Mouse (Mus musculus): ENCODE measurements around the gene Ercc4. TPM values are rescaled to one million over a fixed set of nuclear protein-coding genes. Genes with fewer than 3 reads are reported as not detected.

Ercc4 gene
- polyA plus RNA-seq, 2 experiments = 3.1 TPM

- peaks cover 8% of the 10 kb centered on the region for H3K36me3 ChIP-seq (replicated peaks; ENCODE audit: control insufficient read depth, insufficient read depth, low read depth)
- H3K4me3 ChIP-seq (ENCODE audit: insufficient read depth in 1 of 2, low read depth in 2 of 2, low read length in 2 of 2) = no peak overlapping the region
- ATAC-seq (ENCODE audit: insufficient read depth) (no peak), DNase-seq (ENCODE audit: low read depth in 3 of 3, low spot score in 3 of 3) (no peak)
- no peaks in the 10 kb centered on the region for H3K9me3 ChIP-seq (ENCODE audit: control insufficient read depth, low read length)
- H3K27me3 ChIP-seq (ENCODE audit: control insufficient read depth, insufficient read depth, low read length) = no peaks in the 10 kb centered on the region
- WGBS (ENCODE audit: insufficient replicate concordance) = 80% methylated on average over 7 of the region's 7 CpGs
- H3K4me2 ChIP-seq (ENCODE audit: low read depth) = no peak overlapping the region
- H3K4me1 ChIP-seq (replicated peaks; ENCODE audit: control insufficient read depth in 2 of 2, insufficient read depth in 2 of 2, low read length in 1 of 2) = no peaks in the 10 kb centered on the region
- H3K9ac ChIP-seq (replicated peaks) = no peak overlapping the region
- no peak overlapping the region for H3K27ac ChIP-seq
- TF ChIP-seq CTCF (IDR thresholded peaks at IDR 0.05; ENCODE audit: low read depth) (no peak), EP300 (IDR thresholded peaks at IDR 0.05; ENCODE audit: low read depth) (no peak)
Measured at GRCm38 (mm10) chr16:13117967-13118430, 8.5 kb downstream of the Ercc4 start.

DNA sequence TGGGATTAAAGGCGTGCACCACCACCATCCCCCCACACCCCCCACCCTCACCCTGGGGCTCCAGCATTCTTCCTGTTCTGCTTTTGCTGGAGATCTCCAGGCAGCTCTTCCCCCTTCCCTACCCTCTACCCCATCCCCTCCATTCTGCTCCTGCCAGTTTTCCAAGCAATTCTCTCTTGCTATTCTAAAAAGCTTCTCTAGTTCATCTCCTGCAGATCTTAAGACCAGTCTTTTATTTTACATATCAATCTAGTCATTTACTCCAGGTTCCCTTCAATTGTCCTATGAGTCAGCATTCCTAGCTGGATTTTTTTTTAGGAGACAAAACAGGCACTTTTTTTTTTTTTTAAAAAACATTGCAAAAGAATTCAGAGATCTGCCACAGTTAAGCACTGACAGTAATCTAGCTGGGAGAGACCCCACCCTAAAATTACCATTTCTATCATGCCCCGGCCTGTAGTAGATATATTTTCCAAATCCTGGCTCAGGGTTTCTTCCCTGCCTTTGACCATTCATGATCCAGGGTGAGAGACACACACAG is 9.3 kb downstream of the Ercc4 start:
- DNase-seq (ENCODE audit: low read depth in 3 of 3, low spot score in 3 of 3) (no peak), ATAC-seq (ENCODE audit: insufficient read depth) (no peak)
- H3K4me1 ChIP-seq (replicated peaks; ENCODE audit: control insufficient read depth in 2 of 2, insufficient read depth in 2 of 2, low read length in 1 of 2) = no peaks in the 10 kb centered on the region
- H3K27ac ChIP-seq = no peak overlapping the region
- H3K9ac ChIP-seq (replicated peaks) = no peak overlapping the region
- H3K9me3 ChIP-seq (ENCODE audit: control insufficient read depth, low read length) = no peaks in the 10 kb centered on the region
- H3K4me2 ChIP-seq (ENCODE audit: low read depth) = no peak overlapping the region
- TF ChIP-seq EP300 (IDR thresholded peaks at IDR 0.05; ENCODE audit: low read depth) = no peak
- TF ChIP-seq CTCF (IDR thresholded peaks at IDR 0.05; ENCODE audit: low read depth) = no peak
- no peaks in the 10 kb centered on the region for H3K27me3 ChIP-seq (ENCODE audit: control insufficient read depth, insufficient read depth, low read length)
- WGBS (ENCODE audit: insufficient replicate concordance) = 69% methylated on average over 2 of the region's 2 CpGs
- no peak overlapping the region for H3K4me3 ChIP-seq (ENCODE audit: insufficient read depth in 1 of 2, low read depth in 2 of 2, low read length in 2 of 2)
- peaks cover under 1% of the 10 kb centered on the region; the same call in 1 of the 2 replicates for H3K36me3 ChIP-seq (replicated peaks; ENCODE audit: control insufficient read depth, insufficient read depth, low read depth)

DNA sequence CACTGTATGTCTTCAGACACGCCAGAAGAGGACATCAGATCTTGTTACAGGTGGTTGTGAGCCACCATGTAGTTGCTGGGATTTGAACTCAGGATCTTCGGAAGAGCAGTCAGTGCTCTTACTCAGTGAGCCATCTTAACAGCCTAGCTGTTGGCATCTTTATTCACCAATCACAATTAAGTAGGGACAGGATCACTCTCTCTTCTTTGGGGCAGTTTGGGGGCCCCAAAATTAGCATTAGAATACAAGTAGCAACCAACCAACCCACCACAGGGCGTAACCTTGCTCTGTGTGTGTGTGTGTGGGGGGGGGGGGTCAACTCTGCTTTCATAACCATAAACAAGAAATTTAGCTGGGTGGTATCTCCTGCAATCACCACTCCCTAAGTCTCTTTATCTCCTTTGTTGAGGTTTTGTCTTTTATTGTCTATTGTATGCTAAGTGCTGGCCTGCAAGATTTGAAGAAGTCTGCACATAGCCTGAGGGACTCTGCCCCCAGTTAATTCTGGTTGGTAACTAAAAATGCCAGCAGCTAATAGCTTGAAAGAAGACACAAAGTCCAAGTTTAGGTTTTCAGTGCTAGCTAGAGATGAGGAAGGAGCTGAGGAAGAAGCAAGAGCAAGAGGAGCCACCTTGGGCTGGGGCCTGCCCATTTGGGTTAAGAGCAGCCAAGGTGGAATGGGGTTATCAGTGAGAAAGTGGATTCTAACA is 10.3 kb downstream of the Ercc4 start:
- TF ChIP-seq EP300 (IDR thresholded peaks at IDR 0.05; ENCODE audit: low read depth) (no peak), CTCF (IDR thresholded peaks at IDR 0.05; ENCODE audit: low read depth) (no peak)
- Histone ChIP-seq H3K4me3 (ENCODE audit: insufficient read depth in 1 of 2, low read depth in 2 of 2, low read length in 2 of 2) (no peak overlapping the region), H3K4me1 (replicated peaks; ENCODE audit: control insufficient read depth in 2 of 2, insufficient read depth in 2 of 2, low read length in 1 of 2) (no peaks in the 10 kb centered on the region), H3K27ac (no peak overlapping the region), H3K36me3 (replicated peaks; ENCODE audit: control insufficient read depth, insufficient read depth, low read depth) (peaks cover 2% of the 10 kb centered on the region; the same call in 1 of the 2 replicates), H3K9me3 (ENCODE audit: control insufficient read depth, low read length) (no peaks in the 10 kb centered on the region), H3K27me3 (ENCODE audit: control insufficient read depth, insufficient read depth, low read length) (no peaks in the 10 kb centered on the region), H3K4me2 (ENCODE audit: low read depth) (no peak overlapping the region), H3K9ac (replicated peaks) (no peak overlapping the region)
- 72% methylated on average over 3 of the region's 3 CpGs for WGBS (ENCODE audit: insufficient replicate concordance)
- ATAC-seq (ENCODE audit: insufficient read depth) = no peak
- DNase-seq (ENCODE audit: low read depth in 3 of 3, low spot score in 3 of 3) = no peak

GRCm38 (mm10) chr16:13125357-13125756 is 15.9 kb downstream of the Ercc4 start:
- Histone ChIP-seq H3K9me3 (ENCODE audit: control insufficient read depth, low read length) (no peaks in the 10 kb centered on the region), H3K27me3 (ENCODE audit: control insufficient read depth, insufficient read depth, low read length) (no peaks in the 10 kb centered on the region), H3K36me3 (replicated peaks; ENCODE audit: control insufficient read depth, insufficient read depth, low read depth) (peaks cover 9% of the 10 kb centered on the region), H3K27ac (no peak overlapping the region), H3K4me1 (replicated peaks; ENCODE audit: control insufficient read depth in 2 of 2, insufficient read depth in 2 of 2, low read length in 1 of 2) (no peaks in the 10 kb centered on the region), H3K4me3 (ENCODE audit: insufficient read depth in 1 of 2, low read depth in 2 of 2, low read length in 2 of 2) (no peak overlapping the region), H3K9ac (replicated peaks) (no peak overlapping the region), H3K4me2 (ENCODE audit: low read depth) (no peak overlapping the region)
- 86% methylated on average over 8 of the region's 8 CpGs for WGBS (ENCODE audit: insufficient replicate concordance)
- TF ChIP-seq CTCF (IDR thresholded peaks at IDR 0.05; ENCODE audit: low read depth) = no peak
- TF ChIP-seq EP300 (IDR thresholded peaks at IDR 0.05; ENCODE audit: low read depth) = no peak
- DNase-seq (ENCODE audit: low read depth in 3 of 3, low spot score in 3 of 3) = no peak
- ATAC-seq (ENCODE audit: insufficient read depth) = no peak

- no peak overlapping the region for H3K27ac ChIP-seq
- H3K9me3 ChIP-seq (ENCODE audit: control insufficient read depth, low read length) = no peaks in the 10 kb centered on the region
- ATAC-seq (ENCODE audit: insufficient read depth) (no peak), DNase-seq (ENCODE audit: low read depth in 3 of 3, low spot score in 3 of 3) (no peak)
- H3K9ac ChIP-seq (replicated peaks) = no peak overlapping the region
- peaks cover 11% of the 10 kb centered on the region for H3K36me3 ChIP-seq (replicated peaks; ENCODE audit: control insufficient read depth, insufficient read depth, low read depth)
- no peaks in the 10 kb centered on the region for H3K27me3 ChIP-seq (ENCODE audit: control insufficient read depth, insufficient read depth, low read length)
- WGBS (ENCODE audit: insufficient replicate concordance) = 81% methylated on average over 10 of the region's 10 CpGs
- TF ChIP-seq CTCF (IDR thresholded peaks at IDR 0.05; ENCODE audit: low read depth) (no peak), EP300 (IDR thresholded peaks at IDR 0.05; ENCODE audit: low read depth) (no peak)
- H3K4me3 ChIP-seq (ENCODE audit: insufficient read depth in 1 of 2, low read depth in 2 of 2, low read length in 2 of 2) = no peak overlapping the region
- no peaks in the 10 kb centered on the region for H3K4me1 ChIP-seq (replicated peaks; ENCODE audit: control insufficient read depth in 2 of 2, insufficient read depth in 2 of 2, low read length in 1 of 2)
- no peak overlapping the region for H3K4me2 ChIP-seq (ENCODE audit: low read depth)
Measured at GRCm38 (mm10) chr16:13127566-13127965, 18.1 kb downstream of the Ercc4 start.

Data from liver, embryonic 14.5 days (tissue).